Mouse (Mus musculus) kidney, postnatal 25 days (tissue): ENCODE results near the gene Igsf21.
A peak's percentile ranks its signal among the peaks of the same experiment; 100 is the strongest.

Experiments used
- DNase-seq, 2 experiments: peaks; one replicate each; pipeline ENCODE4 v3.0.0; 2021; ENCODE audit warnings: mixed read lengths in 2 of 2

Gene Igsf21

GRCm38 (mm10) chr4:140192276-140193002 is 54.1 kb downstream of the Igsf21 start:
- no peak for DNase-seq

GRCm38 (mm10) chr4:140189601-140190000 is 57.0 kb downstream of the Igsf21 start:
- DNase-seq, result no peak

GRCm38 (mm10) chr4:140188626-140189025 is 58.0 kb downstream of the Igsf21 start:
- no peak for DNase-seq

GRCm38 (mm10) chr4:140187404-140188145 is 59.0 kb downstream of the Igsf21 start:
- no peak for DNase-seq

- no peak for DNase-seq
These were observed 67.0 kb downstream of the Igsf21 start for GRCm38 (mm10) chr4:140179576-140179975.

- DNase-seq, result no peak
These were observed 69.5 kb downstream of the Igsf21 start for GRCm38 (mm10) chr4:140177055-140177454.

GRCm38 (mm10) chr4:140173746-140174399 is 72.7 kb downstream of the Igsf21 start:
- peak in 1 of 2 experiments; percentile 28 for DNase-seq

GRCm38 (mm10) chr4:140173084-140173483 is 73.5 kb downstream of the Igsf21 start:
- no peak for DNase-seq

- DNase-seq, result no peak
These were observed 74.7 kb downstream of the Igsf21 start for GRCm38 (mm10) chr4:140171917-140172316.

- no peak for DNase-seq
These were observed 75.4 kb downstream of the Igsf21 start for GRCm38 (mm10) chr4:140171189-140171588.

GRCm38 (mm10) chr4:140165851-140166250 is 80.7 kb downstream of the Igsf21 start:
- no peak for DNase-seq

GRCm38 (mm10) chr4:140164662-140165061 is 81.9 kb downstream of the Igsf21 start:
- no peak for DNase-seq

GRCm38 (mm10) chr4:140159617-140160016 is 87.0 kb downstream of the Igsf21 start:
- DNase-seq, result no peak

- no peak for DNase-seq
These were observed 91.6 kb downstream of the Igsf21 start for GRCm38 (mm10) chr4:140154899-140155463.

GRCm38 (mm10) chr4:140154484-140154883 is 92.1 kb downstream of the Igsf21 start:
- no peak for DNase-seq

- DNase-seq, result no peak
These were observed 92.9 kb downstream of the Igsf21 start for GRCm38 (mm10) chr4:140153711-140154114.

- DNase-seq, result peak; percentile 49 to 68
These were observed 93.5 kb downstream of the Igsf21 start for GRCm38 (mm10) chr4:140153101-140153500.

- DNase-seq, result no peak
These were observed 96.9 kb downstream of the Igsf21 start for GRCm38 (mm10) chr4:140149706-140150105.

- peak in 1 of 2 experiments; percentile 22 for DNase-seq
These were observed 98.5 kb downstream of the Igsf21 start for GRCm38 (mm10) chr4:140147857-140148695.

GRCm38 (mm10) chr4:140147079-140147840 is 99.3 kb downstream of the Igsf21 start:
- DNase-seq, result no peak

GRCm38 (mm10) chr4:140143884-140144525 is 102.6 kb downstream of the Igsf21 start:
- DNase-seq, result no peak
